Mouse (Mus musculus): ENCODE results near the gene Stfa3. TPM values are rescaled to one million over a fixed set of nuclear protein-coding genes. Genes with fewer than 3 reads are reported as not detected.
"Not testable (repeated sequence)": the region's sequence is repeated elsewhere in the genome, so short reads cannot be mapped to it uniquely, and the experiment has no call there.

The Stfa3 gene
- polyA plus RNA-seq, 1 experiment from 2014 or later, result not detected

GRCm38 (mm10) chr16:36467936-36468335 is 12.7 kb upstream of the Stfa3 start:
- 0 out of 2 replicates have a peak, but pooled peaks cover 8% of the 10 kb centered on the region for H3K4me1 ChIP-seq (replicated peaks)
- ATAC-seq, result no peak
- no peaks in the 10 kb centered on the region for H3K9me3 ChIP-seq
- no peak overlapping the region for H3K4me3 ChIP-seq (replicated peaks)
- H3K36me3 ChIP-seq, result no peaks in the 10 kb centered on the region
- H3K27ac ChIP-seq, result no peak overlapping the region
- WGBS, result 97% methylated on average over 2 of the region's 2 CpGs
- H3K4me2 ChIP-seq (replicated peaks), result no peak overlapping the region
- H3K27me3 ChIP-seq, result 0 out of 2 replicates have a peak, but pooled peaks cover 4% of the 10 kb centered on the region
- H3K9ac ChIP-seq (replicated peaks), result no peak overlapping the region

GRCm38 (mm10) chr16:36465436-36465835 is 10.2 kb upstream of the Stfa3 start:
- no peak overlapping the region for H3K4me2 ChIP-seq (replicated peaks)
- no peak overlapping the region for H3K4me3 ChIP-seq (replicated peaks)
- WGBS, result 87% methylated on average over 3 of the region's 3 CpGs
- H3K4me1 ChIP-seq (replicated peaks), result peaks cover 4% of the 10 kb centered on the region; the same call in 1 of the 2 replicates
- no peaks in the 10 kb centered on the region for H3K36me3 ChIP-seq
- no peak for ATAC-seq
- H3K9me3 ChIP-seq, result no peaks in the 10 kb centered on the region
- no peak overlapping the region for H3K27ac ChIP-seq
- no peak overlapping the region for H3K9ac ChIP-seq (replicated peaks)
- H3K27me3 ChIP-seq, result no peaks in the 10 kb centered on the region

GRCm38 (mm10) chr16:36464076-36464475 is 8.9 kb upstream of the Stfa3 start:
- Histone ChIP-seq H3K36me3 (no peaks in the 10 kb centered on the region), H3K27ac (no peak overlapping the region), H3K4me1 (replicated peaks) (peaks cover 4% of the 10 kb centered on the region; the same call in 1 of the 2 replicates), H3K4me3 (replicated peaks) (no peak overlapping the region), H3K9me3 (no peaks in the 10 kb centered on the region), H3K27me3 (no peaks in the 10 kb centered on the region), H3K9ac (replicated peaks) (no peak overlapping the region), H3K4me2 (replicated peaks) (no peak overlapping the region)
- ATAC-seq, result no peak
- 94% methylated on average over 4 of the region's 4 CpGs for WGBS

- H3K27ac ChIP-seq, result no peak overlapping the region
- no peaks in the 10 kb centered on the region for H3K36me3 ChIP-seq
- H3K4me2 ChIP-seq (replicated peaks), result no peak overlapping the region
- 3% methylated on average over 2 of the region's 2 CpGs for WGBS
- ATAC-seq, result 0 out of 2 replicates have a peak, but pooled peaks have one; percentile 37
- H3K9me3 ChIP-seq, result no peaks in the 10 kb centered on the region
- no peak overlapping the region for H3K4me3 ChIP-seq (replicated peaks)
- no peak overlapping the region for H3K9ac ChIP-seq (replicated peaks)
- H3K4me1 ChIP-seq (replicated peaks), result peaks cover 4% of the 10 kb centered on the region; the same call in 1 of the 2 replicates
- H3K27me3 ChIP-seq, result no peaks in the 10 kb centered on the region
Measured at GRCm38 (mm10) chr16:36460426-36460825, 5.2 kb upstream of the Stfa3 start.

- not testable (repeated sequence) for H3K4me2 ChIP-seq (replicated peaks); H3K9me3 ChIP-seq; H3K4me1 ChIP-seq (replicated peaks); H3K9ac ChIP-seq (replicated peaks); H3K27ac ChIP-seq; ATAC-seq; H3K27me3 ChIP-seq; H3K36me3 ChIP-seq; H3K4me3 ChIP-seq (replicated peaks)
- 88% methylated on average over 1 of the region's 1 CpGs for WGBS
Measured at GRCm38 (mm10) chr16:36420979-36421378, 34.2 kb downstream of the Stfa3 start.

GRCm38 (mm10) chr16:36408357-36408756 is 46.8 kb downstream of the Stfa3 start, which contains the start of gene Stfa2:
TSS of gene Stfa2 (minus strand) at chr16:36408457.
- Histone ChIP-seq H3K4me1 (replicated peaks) (no peaks in the 10 kb centered on the region), H3K27me3 (no peaks in the 10 kb centered on the region), H3K4me3 (replicated peaks) (no peak within 1 kb of the TSS), H3K4me2 (replicated peaks) (no peak within 1 kb of the TSS), H3K9me3 (no peaks in the 10 kb centered on the region), H3K27ac (no peak within 1 kb of the TSS), H3K9ac (replicated peaks) (no peak within 1 kb of the TSS), H3K36me3 (no peaks in the 10 kb centered on the region)
- ATAC-seq, result no peak

Other genes starting within 250 kb of the Stfa3 start
- not detected in 2 replicates for gene Gm5416, start 245.0 kb downstream of the Stfa3 start, polyA plus RNA-seq (2015; fragmentation: Nextera tagmentation; extraction: Ambion mirVana)
- gene 2010005H15Rik, start 233.9 kb downstream of the Stfa3 start, polyA plus RNA-seq (2015; fragmentation: Nextera tagmentation; extraction: Ambion mirVana), result 1.4 TPM in 1 of 2 replicates, not detected in the other
- 0.48 and 1.0 TPM in 2 replicates for gene Stfa1, start 178.4 kb downstream of the Stfa3 start, polyA plus RNA-seq (2015; fragmentation: Nextera tagmentation; extraction: Ambion mirVana)
- gene BC117090, start 121.1 kb downstream of the Stfa3 start, polyA plus RNA-seq (2015; fragmentation: Nextera tagmentation; extraction: Ambion mirVana), result not detected in 2 replicates
- 0.71 TPM in 1 of 2 replicates, not detected in the other for gene BC100530, start 87.6 kb downstream of the Stfa3 start, polyA plus RNA-seq (2015; fragmentation: Nextera tagmentation; extraction: Ambion mirVana)
- not detected in 2 replicates for gene Stfa2, start 46.9 kb downstream of the Stfa3 start, polyA plus RNA-seq (2015; fragmentation: Nextera tagmentation; extraction: Ambion mirVana)
- gene Casr, start 106.7 kb upstream of the Stfa3 start, polyA plus RNA-seq (2015; fragmentation: Nextera tagmentation; extraction: Ambion mirVana), result 0.07 TPM in 1 of 2 replicates, not detected in the other
- 1.4 and 1.8 TPM in 2 replicates for gene Cd86, start 210.7 kb upstream of the Stfa3 start, polyA plus RNA-seq (2015; fragmentation: Nextera tagmentation; extraction: Ambion mirVana)
- not detected in 2 replicates for gene Ildr1, start 238.6 kb upstream of the Stfa3 start, polyA plus RNA-seq (2015; fragmentation: Nextera tagmentation; extraction: Ambion mirVana)

All from midbrain, embryonic 13.5 days (tissue).